Mouse (Mus musculus) splenic B cell, adult 2 months (primary cell): Measurements from ENCODE around the gene Rbm8a2.

Experiments used
- DNase-seq: peaks from one replicate; pipeline ENCODE4 v3.0.0-alpha.2; 2011; ENCODE audit warnings: low read depth, low spot score
- H3K27me3 ChIP-seq: 2 replicates; pipeline ENCODE4 v1.6.1; 2012; ENCODE audit warnings: mild to moderate bottlenecking, low read length, moderate library complexity, mixed read lengths; ENCODE audit not compliant: control insufficient read depth, poor library complexity, insufficient read depth, severe bottlenecking
- H3K36me3 ChIP-seq: 2 replicates; pipeline ENCODE4 v1.6.1; 2012; ENCODE audit warnings: mild to moderate bottlenecking, low read length, moderate library complexity, mixed read lengths; ENCODE audit not compliant: control insufficient read depth, poor library complexity, insufficient read depth, severe bottlenecking

Rbm8a2 gene

DNA sequence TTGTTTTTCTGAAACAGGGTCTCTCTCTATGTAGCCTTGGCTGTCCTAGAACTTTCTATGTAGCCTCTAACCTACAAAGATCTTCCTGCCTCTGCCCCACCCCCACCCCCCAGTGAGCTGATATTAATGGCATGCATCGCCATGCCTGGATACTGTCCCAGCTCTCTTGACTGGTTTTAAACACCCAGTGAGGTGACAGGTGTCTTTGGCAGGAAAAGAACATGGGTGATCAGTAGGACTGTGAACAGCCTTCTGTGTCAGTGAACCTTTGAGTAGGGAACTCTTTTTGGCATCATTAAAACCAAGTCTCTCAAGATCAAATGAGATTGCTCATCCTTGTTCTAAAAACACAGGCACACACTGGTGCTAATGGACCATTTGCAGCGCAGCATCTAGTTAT is 17.1 kb downstream of the Rbm8a2 start:
- H3K27me3 ChIP-seq: no peaks in the 10 kb centered on the region

DNA sequence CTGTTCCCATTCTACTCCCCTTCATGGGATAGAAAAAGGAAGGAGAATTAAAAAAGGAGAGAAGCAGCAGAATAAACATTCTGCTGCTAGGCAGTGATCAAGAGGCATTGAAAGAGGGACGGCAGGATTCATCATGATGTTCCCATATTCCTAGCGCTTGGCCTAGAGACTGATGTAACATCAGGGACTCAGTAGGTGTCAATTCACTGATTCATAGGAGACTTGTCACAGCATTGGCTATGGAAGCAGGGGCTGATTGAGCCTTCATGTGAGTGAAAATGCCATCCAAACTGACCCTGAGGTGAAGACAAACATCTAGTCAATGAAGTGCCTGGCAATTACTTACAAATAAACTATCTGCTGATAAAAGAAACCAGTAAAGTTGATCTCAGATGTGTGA is 28.1 kb downstream of the Rbm8a2 start:
- Histone ChIP-seq H3K36me3 (no peaks in the 10 kb centered on the region), H3K27me3 (no peaks in the 10 kb centered on the region)
- DNase-seq: no peak

More for the DNA sequence above, 17.1 kb downstream of the Rbm8a2 start:
- H3K36me3 ChIP-seq: no peaks in the 10 kb centered on the region
- no peak for DNase-seq

DNA sequence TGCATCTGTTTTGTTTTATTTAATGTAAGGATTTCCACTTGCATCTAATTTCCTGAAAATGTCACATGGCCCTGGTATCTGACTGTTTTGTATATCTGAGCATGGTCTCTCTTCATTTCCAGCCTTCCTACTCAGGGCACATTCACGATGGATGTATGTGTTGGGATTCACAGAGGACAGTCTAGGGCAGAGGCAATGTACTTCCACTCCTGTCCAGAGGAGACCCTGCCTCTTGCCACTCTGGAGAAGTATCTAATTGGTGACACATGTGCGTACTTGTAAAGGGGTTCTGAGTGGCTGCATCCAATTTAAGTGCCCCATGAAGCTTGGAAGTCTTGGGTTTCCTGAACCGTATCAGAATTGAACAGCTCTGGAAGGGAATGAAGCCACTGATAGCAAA is 28.5 kb downstream of the Rbm8a2 start:
- DNase-seq: no peak
- H3K36me3 ChIP-seq: no peaks in the 10 kb centered on the region
- no peaks in the 10 kb centered on the region for H3K27me3 ChIP-seq

DNA sequence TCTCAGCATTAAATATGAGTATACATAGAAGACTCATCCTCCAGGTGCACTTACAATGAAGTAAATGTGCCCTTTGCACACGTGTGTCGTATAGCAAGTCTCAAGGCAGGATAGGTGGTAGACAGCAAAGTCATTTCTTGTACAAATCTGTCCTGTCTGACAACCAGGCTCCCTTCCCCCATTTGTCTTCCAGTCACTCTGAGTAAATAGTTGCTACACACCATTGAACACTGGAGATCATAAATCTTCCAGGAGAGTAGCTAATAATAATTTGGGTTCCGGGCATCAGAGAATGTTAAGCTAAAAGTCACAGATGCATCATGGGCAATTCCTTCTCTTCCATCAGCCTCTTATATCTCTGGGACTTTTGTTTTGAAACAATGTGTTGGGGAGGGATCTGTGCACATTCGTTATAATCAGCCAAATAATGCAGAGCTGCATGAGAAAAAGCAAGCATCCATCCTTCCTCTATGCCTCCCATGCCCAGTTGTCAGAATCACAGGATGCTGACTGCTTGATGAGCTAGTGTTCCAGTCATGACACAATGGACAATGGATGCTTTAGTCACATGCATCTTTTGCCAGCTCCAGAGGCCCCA is 32.1 kb downstream of the Rbm8a2 start:
- no peak for DNase-seq
- no peaks in the 10 kb centered on the region for H3K36me3 ChIP-seq
- H3K27me3 ChIP-seq: no peaks in the 10 kb centered on the region

DNA sequence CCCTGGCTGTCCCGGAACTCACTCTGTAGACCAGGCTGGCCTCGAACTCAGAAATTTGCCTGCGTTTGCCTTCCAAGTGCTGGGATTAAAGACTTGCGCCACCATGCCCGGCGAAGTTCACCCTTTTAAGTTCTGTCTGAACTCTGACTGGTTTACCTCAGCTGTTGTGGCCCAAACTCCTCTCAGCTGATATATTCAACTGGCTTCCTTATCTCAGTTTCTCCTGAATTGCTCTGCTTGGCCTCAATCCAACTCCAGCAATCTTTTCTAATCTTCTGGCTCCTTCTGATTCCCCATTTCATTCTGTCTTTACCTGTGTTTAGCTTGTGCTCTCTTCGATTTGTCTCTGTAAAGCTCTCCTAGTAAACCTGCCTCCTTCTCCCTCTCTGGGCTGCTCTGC is 35.7 kb downstream of the Rbm8a2 start:
- H3K36me3 ChIP-seq: no peaks in the 10 kb centered on the region
- no peak for DNase-seq
- H3K27me3 ChIP-seq: no peaks in the 10 kb centered on the region

DNA sequence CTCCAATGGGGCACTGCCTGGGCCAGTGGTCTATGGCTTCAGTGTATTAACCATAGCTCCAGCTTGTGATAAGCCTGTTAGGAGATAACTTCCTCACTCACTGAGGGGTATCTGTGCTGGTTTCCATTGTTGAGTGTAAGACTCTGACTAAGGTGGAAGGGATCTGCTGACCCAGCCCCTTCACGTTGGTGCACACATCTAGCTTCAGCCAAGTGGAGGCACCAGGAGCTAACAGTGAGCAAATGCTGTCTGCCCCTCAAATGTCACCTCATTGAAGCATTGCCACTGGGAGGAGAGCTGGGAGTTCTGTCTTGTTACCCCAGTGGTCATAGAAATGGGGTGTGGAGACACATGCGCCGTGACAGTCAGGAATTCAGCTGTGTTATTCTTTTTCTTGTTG is 40.2 kb downstream of the Rbm8a2 start:
- H3K27me3 ChIP-seq: no peaks in the 10 kb centered on the region
- no peak for DNase-seq

DNA sequence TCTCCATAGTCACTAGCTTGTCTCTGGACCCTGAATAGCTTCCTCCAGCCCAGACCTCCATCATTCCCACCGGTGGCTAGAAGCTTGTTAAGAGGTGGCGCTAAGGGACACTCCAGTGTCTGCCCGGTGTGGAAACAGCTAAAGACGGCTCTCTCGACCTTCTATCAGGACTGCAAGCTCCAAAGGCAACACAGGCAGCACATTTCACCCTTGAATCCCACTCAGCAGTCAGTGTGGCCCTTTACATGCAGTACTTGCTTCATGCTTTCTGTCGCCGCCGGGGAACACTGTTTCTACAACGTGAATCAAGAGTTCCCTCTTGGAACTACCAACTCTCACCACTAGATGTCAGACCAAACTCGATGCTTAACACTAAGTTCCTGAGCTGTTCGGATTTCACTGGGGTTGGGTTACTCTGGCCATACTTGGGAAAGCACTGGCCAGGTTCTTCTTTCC is 42.6 kb downstream of the Rbm8a2 start:
- Histone ChIP-seq H3K36me3 (no peaks in the 10 kb centered on the region), H3K27me3 (no peaks in the 10 kb centered on the region)
- DNase-seq: peak; percentile 60

More for the DNA sequence above, 40.2 kb downstream of the Rbm8a2 start:
- H3K36me3 ChIP-seq: no peaks in the 10 kb centered on the region

DNA sequence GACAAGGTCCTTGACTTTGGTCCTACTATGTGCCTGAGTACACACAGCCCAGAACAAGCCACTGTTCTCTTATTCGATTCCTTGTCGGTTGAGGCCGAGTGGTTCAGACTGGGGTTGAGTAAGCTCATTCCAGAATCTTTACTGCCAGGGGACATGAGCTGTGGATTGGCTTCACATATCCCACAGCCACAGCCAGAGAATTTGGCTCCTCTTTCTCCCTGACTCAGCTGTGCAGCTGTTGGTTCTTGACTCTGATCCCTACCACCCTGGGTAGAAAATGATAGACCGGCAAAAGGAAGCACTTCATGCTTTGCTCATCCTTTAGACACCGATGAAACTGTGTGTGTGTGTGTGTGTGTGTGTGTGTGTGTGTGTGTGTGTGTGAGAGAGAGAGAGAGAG is 47.5 kb downstream of the Rbm8a2 start:
- Histone ChIP-seq H3K36me3 (no peaks in the 10 kb centered on the region), H3K27me3 (no peaks in the 10 kb centered on the region)
- DNase-seq: no peak
